Mouse (Mus musculus) testis, adult 2 months (tissue): ENCODE measurements around the gene Clec4d.
"Not testable (repeated sequence)": the region's sequence is repeated elsewhere in the genome, so short reads cannot be mapped to it uniquely, and the experiment has no call there.

Experiments
- CTCF ChIP-seq: fragments of 200-500 bp; IDR thresholded peaks from 2 replicates; pipeline ENCODE4 v1.5.1; 2012; ENCODE audit warnings: low read depth, mild to moderate bottlenecking, inconsistent platforms, low read length, moderate library complexity; ENCODE audit not compliant: control insufficient read depth, insufficient read depth, insufficient replicate concordance
- POLR2A ChIP-seq: fragments of 200-500 bp; IDR thresholded peaks from 2 replicates; pipeline ENCODE4 v1.6.1; 2012; ENCODE audit warnings: low read depth, mild to moderate bottlenecking, inconsistent platforms, low read length, moderate library complexity; ENCODE audit not compliant: control insufficient read depth

GRCm38 (mm10) chr6:123248862-123249261, 13.0 kb upstream of the Clec4d start:
- not testable (repeated sequence) for TF ChIP-seq CTCF, POLR2A
